Mouse (Mus musculus): ENCODE results near the gene Enpp1.

- TF ChIP-seq CTCF (IDR thresholded peaks at IDR 0.05; ENCODE audit: control insufficient read depth, insufficient read depth, insufficient replicate concordance, low read depth, low read length), result peak; percentile 90; the same call in 1 of the 2 replicates
- TF ChIP-seq POLR2A (IDR thresholded peaks at IDR 0.05; ENCODE audit: control insufficient read depth, low read depth, low read length), result no peak
Observed at GRCm38 (mm10) chr10:24625060-24625701, 86.8 kb downstream of the Enpp1 start.
